Mouse (Mus musculus) embryonic facial prominence, embryonic 13.5 days (tissue): ENCODE measurements around the gene Sidt2. TPM values are rescaled to one million over a fixed set of nuclear protein-coding genes. Genes with fewer than 3 reads are reported as not detected.

ENCODE experiments used
- ATAC-seq: fragments of 200-750 bp; cut with Nextera tagmentation; 2 replicates; pipeline ENCODE4 v1.8.0; 2017; ENCODE audit warnings: low read depth; ENCODE audit not compliant: insufficient number of reproducible peaks, insufficient read depth, low FRiP score, low TSS enrichment
- H3K27ac ChIP-seq: fragments of 300-500 bp; sonication (generic); 2 replicates; pipeline ENCODE4 v1.5.1; 2015; ENCODE audit warnings: moderate library complexity, mild to moderate bottlenecking, inconsistent platforms
- H3K27me3 ChIP-seq: fragments of 300-500 bp; sonication (generic); 2 replicates; pipeline ENCODE4 v1.6.1; 2015; ENCODE audit warnings: mild to moderate bottlenecking, inconsistent platforms
- H3K36me3 ChIP-seq: fragments of 300-500 bp; sonication (generic); 2 replicates; pipeline ENCODE4 v1.6.1; 2015; ENCODE audit warnings: mild to moderate bottlenecking, inconsistent platforms
- H3K4me1 ChIP-seq: fragments of 300-500 bp; sonication (generic); 2 replicates; pipeline ENCODE4 v1.6.1; 2015; ENCODE audit warnings: inconsistent platforms
- H3K4me2 ChIP-seq: fragments of 300-500 bp; sonication (generic); 2 replicates; pipeline ENCODE4 v1.6.1; 2015; ENCODE audit warnings: moderate library complexity, mild to moderate bottlenecking, inconsistent platforms
- H3K4me3 ChIP-seq: fragments of 300-500 bp; sonication (generic); 2 replicates; pipeline ENCODE4 v1.5.1; 2015; ENCODE audit warnings: mild to moderate bottlenecking, inconsistent platforms
- H3K9ac ChIP-seq: fragments of 300-500 bp; sonication (generic); 2 replicates; pipeline ENCODE4 v1.6.1; 2015; ENCODE audit warnings: mild to moderate bottlenecking, inconsistent platforms
- H3K9me3 ChIP-seq: fragments of 300-500 bp; sonication (generic); 2 replicates; pipeline ENCODE4 v1.6.1; 2016; ENCODE audit warnings: inconsistent platforms
- WGBS: fragments of 180-500 bp; shearing (Covaris S2); methylation state at CpG from one replicate; pipeline ENCODE4 v1.1.7; 2015; ENCODE audit warnings: mixed read lengths; 5-methylcytosine and 5-hydroxymethylcytosine counted together
- polyA plus RNA-seq: library from polyadenylated mRNA; unstranded; fragments of >200 nt; fragmentation: Nextera tagmentation; extraction: Ambion mirVana; gene quantifications from 2 replicates; pipeline ENCODE4 v1.2.1, GENCODE M21; 2015

The Sidt2 gene
- polyA plus RNA-seq, 1 experiment from 2014 or later, result 46.0 TPM

GRCm38 (mm10) chr9:45945721-45946120 lies 9.3 kb downstream of the Sidt2 start:
- no peaks in the 10 kb centered on the region for H3K4me1 ChIP-seq
- no peak for ATAC-seq
- H3K9me3 ChIP-seq, result no peaks in the 10 kb centered on the region
- no peak overlapping the region for H3K4me2 ChIP-seq
- H3K36me3 ChIP-seq, result peaks cover 100% of the 10 kb centered on the region
- H3K27me3 ChIP-seq, result no peaks in the 10 kb centered on the region
- no peak overlapping the region for H3K27ac ChIP-seq
- 84% methylated on average over 13 of the region's 13 CpGs for WGBS
- H3K4me3 ChIP-seq, result no peak overlapping the region
- no peak overlapping the region for H3K9ac ChIP-seq

GRCm38 (mm10) chr9:45944506-45945400 lies 10.3 kb downstream of the Sidt2 start:
- Histone ChIP-seq H3K27me3 (no peaks in the 10 kb centered on the region), H3K4me2 (no peak overlapping the region), H3K27ac (no peak overlapping the region), H3K9ac (no peak overlapping the region), H3K4me1 (no peaks in the 10 kb centered on the region), H3K9me3 (no peaks in the 10 kb centered on the region), H3K4me3 (no peak overlapping the region), H3K36me3 (peaks cover 95% of the 10 kb centered on the region)
- no peak for ATAC-seq
- WGBS, result 83% methylated on average over 13 of the region's 13 CpGs

GRCm38 (mm10) chr9:45943628-45944505 lies 11.2 kb downstream of the Sidt2 start:
- H3K27ac ChIP-seq, result no peak overlapping the region
- no peaks in the 10 kb centered on the region for H3K9me3 ChIP-seq
- H3K4me2 ChIP-seq, result no peak overlapping the region
- no peak overlapping the region for H3K4me3 ChIP-seq
- ATAC-seq, result no peak
- peaks cover 95% of the 10 kb centered on the region for H3K36me3 ChIP-seq
- no peaks in the 10 kb centered on the region for H3K27me3 ChIP-seq
- no peaks in the 10 kb centered on the region for H3K4me1 ChIP-seq
- no peak overlapping the region for H3K9ac ChIP-seq
- 86% methylated on average over 8 of the region's 8 CpGs for WGBS

GRCm38 (mm10) chr9:45942916-45943315 lies 12.1 kb downstream of the Sidt2 start:
- Histone ChIP-seq H3K9ac (no peak overlapping the region), H3K4me1 (no peaks in the 10 kb centered on the region), H3K36me3 (peaks cover 95% of the 10 kb centered on the region), H3K4me2 (no peak overlapping the region), H3K4me3 (no peak overlapping the region), H3K27ac (no peak overlapping the region), H3K9me3 (no peaks in the 10 kb centered on the region), H3K27me3 (no peaks in the 10 kb centered on the region)
- 85% methylated on average over 8 of the region's 8 CpGs for WGBS
- no peak for ATAC-seq

- ATAC-seq, result no peak
- H3K4me3 ChIP-seq, result no peak overlapping the region
- H3K9ac ChIP-seq, result no peak overlapping the region
- H3K4me2 ChIP-seq, result no peak overlapping the region
- H3K4me1 ChIP-seq, result no peaks in the 10 kb centered on the region
- peaks cover 95% of the 10 kb centered on the region for H3K36me3 ChIP-seq
- WGBS, result 94% methylated on average over 16 of the region's 16 CpGs
- H3K27me3 ChIP-seq, result no peaks in the 10 kb centered on the region
- H3K9me3 ChIP-seq, result no peaks in the 10 kb centered on the region
- no peak overlapping the region for H3K27ac ChIP-seq
Measured at GRCm38 (mm10) chr9:45942464-45942863, 12.6 kb downstream of the Sidt2 start.

- Histone ChIP-seq H3K4me3 (no peak overlapping the region), H3K27me3 (no peaks in the 10 kb centered on the region), H3K9me3 (no peaks in the 10 kb centered on the region), H3K4me1 (peaks cover under 1% of the 10 kb centered on the region), H3K27ac (no peak overlapping the region), H3K4me2 (no peak overlapping the region), H3K9ac (no peak overlapping the region), H3K36me3 (peaks cover 85% of the 10 kb centered on the region)
- WGBS, result 66% methylated on average over 18 of the region's 18 CpGs
- ATAC-seq, result no peak
Measured at GRCm38 (mm10) chr9:45941329-45941888, 13.6 kb downstream of the Sidt2 start.

- Histone ChIP-seq H3K4me3 (no peak overlapping the region), H3K9ac (0 out of 2 replicates have a peak overlapping the region, but pooled peaks have one; percentile 21), H3K36me3 (peaks cover 68% of the 10 kb centered on the region), H3K4me2 (no peak overlapping the region), H3K27ac (no peak overlapping the region), H3K4me1 (peaks cover 13% of the 10 kb centered on the region), H3K27me3 (no peaks in the 10 kb centered on the region), H3K9me3 (no peaks in the 10 kb centered on the region)
- 92% methylated on average over 6 of the region's 6 CpGs for WGBS
- no peak for ATAC-seq
Measured at GRCm38 (mm10) chr9:45939794-45940193, 15.3 kb downstream of the Sidt2 start.

GRCm38 (mm10) chr9:45938952-45939637 lies 16.0 kb downstream of the Sidt2 start:
- Histone ChIP-seq H3K9ac (no peak overlapping the region), H3K27ac (no peak overlapping the region), H3K27me3 (no peaks in the 10 kb centered on the region), H3K9me3 (no peaks in the 10 kb centered on the region), H3K4me3 (no peak overlapping the region), H3K4me2 (no peak overlapping the region), H3K36me3 (peaks cover 61% of the 10 kb centered on the region), H3K4me1 (peaks cover 13% of the 10 kb centered on the region)
- ATAC-seq, result no peak
- 71% methylated on average over 15 of the region's 15 CpGs for WGBS

GRCm38 (mm10) chr9:45938088-45938487 lies 17.0 kb downstream of the Sidt2 start:
- Histone ChIP-seq H3K4me3 (no peak overlapping the region), H3K27me3 (no peaks in the 10 kb centered on the region), H3K9me3 (no peaks in the 10 kb centered on the region), H3K36me3 (peaks cover 51% of the 10 kb centered on the region), H3K4me1 (peaks cover 20% of the 10 kb centered on the region), H3K4me2 (no peak overlapping the region), H3K9ac (no peak overlapping the region), H3K27ac (no peak overlapping the region)
- 93% methylated on average over 8 of the region's 8 CpGs for WGBS
- ATAC-seq, result no peak

GRCm38 (mm10) chr9:45936883-45937282 lies 18.2 kb downstream of the Sidt2 start:
- no peaks in the 10 kb centered on the region for H3K9me3 ChIP-seq
- no peak for ATAC-seq

More at GRCm38 (mm10) chr9:45936883-45937282, 18.2 kb downstream of the Sidt2 start:
- Histone ChIP-seq H3K36me3 (peaks cover 41% of the 10 kb centered on the region), H3K4me2 (no peak overlapping the region), H3K4me1 (peaks cover 32% of the 10 kb centered on the region), H3K9ac (no peak overlapping the region), H3K4me3 (no peak overlapping the region), H3K27ac (0 out of 2 replicates have a peak overlapping the region, but pooled peaks have one; percentile 3), H3K27me3 (no peaks in the 10 kb centered on the region)
- WGBS, result 17% methylated on average over 3 of the region's 3 CpGs
